Mouse (Mus musculus) bone marrow macrophage, adult 2 months (primary cell): ENCODE data around the gene Defb7. TPM values are rescaled to one million over a fixed set of nuclear protein-coding genes. Genes with fewer than 3 reads are reported as not detected.

ENCODE experiments used
- H3K27ac ChIP-seq: 2 replicates; pipeline ENCODE4 v1.5.1; 2012; ENCODE audit warnings: low read depth, low read length; ENCODE audit not compliant: insufficient read depth
- H3K4me1 ChIP-seq: 2 replicates; pipeline ENCODE4 v1.6.1; 2012; ENCODE audit warnings: low read length; ENCODE audit not compliant: control insufficient read depth, insufficient read depth
- H3K4me3 ChIP-seq: 2 replicates; pipeline ENCODE4 v1.5.1; 2012; ENCODE audit warnings: mild to moderate bottlenecking, low read length, moderate library complexity; ENCODE audit not compliant: insufficient read depth
- CTCF ChIP-seq: IDR thresholded peaks from 2 replicates; pipeline ENCODE4 v1.5.1; 2012; ENCODE audit warnings: low read depth, mild to moderate bottlenecking, low read length, moderate library complexity
- POLR2A ChIP-seq: IDR thresholded peaks from 2 replicates; pipeline ENCODE4 v1.6.1; 2012; ENCODE audit warnings: mild to moderate bottlenecking, low read depth, low read length, borderline replicate concordance
- polyA plus RNA-seq: library from polyadenylated mRNA; stranded (reverse); fragments of >200 nt; gene quantifications from 2 replicates; pipeline ENCODE4 v1.2.4, GENCODE M21; 2012; ENCODE audit not compliant: missing spikeins, insufficient read depth, insufficient read length

The Defb7 gene
- polyA plus RNA-seq = not detected in 2 replicates

DNA sequence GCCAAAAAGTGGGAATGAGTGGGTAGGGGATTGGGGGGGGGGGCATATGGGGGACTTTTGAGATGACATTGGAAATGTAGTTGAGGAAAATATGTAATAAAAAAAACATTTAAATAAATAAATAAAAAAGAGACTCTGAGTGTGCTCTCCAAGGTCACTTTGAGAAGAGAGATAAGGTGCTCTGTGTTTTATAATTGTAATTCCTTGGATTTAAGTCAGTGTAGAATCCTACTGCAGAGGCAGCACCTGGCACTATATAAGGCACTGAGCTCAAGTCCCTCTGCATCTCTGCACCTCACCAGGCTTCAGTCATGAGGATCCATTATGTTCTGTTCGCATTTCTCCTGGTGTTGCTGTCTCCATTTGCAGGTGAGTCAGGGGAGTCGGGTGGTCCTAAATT, at the start of gene Defb7:
Defb7 (plus strand) TSS at position 301 of the 400 bp plus-strand sequence.
- Histone ChIP-seq H3K4me3 (no peak within 1 kb of the TSS), H3K27ac (no peak within 1 kb of the TSS), H3K4me1 (no peaks in the 10 kb centered on the region)
- no peak for TF ChIP-seq POLR2A
- no peak for TF ChIP-seq CTCF

- Histone ChIP-seq H3K4me1 (no peaks in the 10 kb centered on the region), H3K27ac (no peak overlapping the region), H3K4me3 (no peak overlapping the region)
- TF ChIP-seq CTCF (no peak), POLR2A (no peak)
These were observed 48.5 kb upstream of the Defb7 start for GRCm38 (mm10) chr8:19446378-19446777.

DNA sequence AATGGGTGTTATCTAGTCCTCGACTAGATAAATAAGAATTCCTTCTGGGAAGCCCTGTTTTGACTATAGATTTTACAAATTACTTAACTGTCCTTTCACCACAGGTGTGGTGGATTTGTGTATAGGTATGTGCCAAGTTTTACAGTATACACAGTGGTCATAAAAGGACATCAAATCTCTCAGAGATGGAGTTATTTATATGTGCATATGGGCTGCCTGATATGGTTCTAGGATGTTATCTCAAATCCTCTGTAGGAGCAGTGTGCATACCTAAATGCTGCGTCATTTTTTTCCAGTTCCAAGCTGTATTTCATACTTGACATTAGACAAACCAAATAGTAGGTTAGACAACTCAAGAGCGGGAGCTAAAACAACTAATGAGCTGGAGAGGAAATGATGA, 33.5 kb upstream of the Defb7 start:
- TF ChIP-seq CTCF (no peak), POLR2A (no peak)
- Histone ChIP-seq H3K27ac (no peak overlapping the region), H3K4me3 (no peak overlapping the region), H3K4me1 (no peaks in the 10 kb centered on the region)

- H3K4me3 ChIP-seq = no peak overlapping the region
- no peak overlapping the region for H3K27ac ChIP-seq
- TF ChIP-seq POLR2A (no peak), CTCF (no peak)
- H3K4me1 ChIP-seq = no peaks in the 10 kb centered on the region
These were observed 25.9 kb upstream of the Defb7 start for GRCm38 (mm10) chr8:19469026-19469425.

DNA sequence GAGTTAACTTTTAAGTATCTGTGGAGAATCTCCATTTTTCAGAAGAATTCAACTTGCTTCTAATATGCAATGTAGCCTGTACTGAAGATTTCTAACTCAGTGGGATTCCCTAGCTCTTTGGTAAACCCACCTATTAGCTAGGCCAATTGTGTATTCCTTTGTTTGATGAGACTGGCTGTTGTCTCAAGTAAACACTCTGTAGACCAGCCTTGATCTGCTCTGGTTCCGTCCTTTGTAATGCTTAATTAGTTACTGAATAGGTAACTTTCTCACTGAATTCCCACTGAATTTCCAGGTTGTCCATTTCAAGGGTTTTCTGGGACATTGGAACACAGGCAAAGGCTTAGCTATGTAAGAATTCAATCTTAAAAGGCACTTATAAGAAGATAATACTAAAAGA, 5.6 kb downstream of the Defb7 start:
- no peaks in the 10 kb centered on the region for H3K4me1 ChIP-seq
- no peak overlapping the region for H3K27ac ChIP-seq
- TF ChIP-seq CTCF (no peak), POLR2A (no peak)
- no peak overlapping the region for H3K4me3 ChIP-seq

GRCm38 (mm10) chr8:19535195-19535829, 40.4 kb downstream of the Defb7 start:
- Histone ChIP-seq H3K4me1 (no peaks in the 10 kb centered on the region), H3K4me3 (no peak overlapping the region), H3K27ac (no peak overlapping the region)
- TF ChIP-seq POLR2A (no peak), CTCF (no peak)

DNA sequence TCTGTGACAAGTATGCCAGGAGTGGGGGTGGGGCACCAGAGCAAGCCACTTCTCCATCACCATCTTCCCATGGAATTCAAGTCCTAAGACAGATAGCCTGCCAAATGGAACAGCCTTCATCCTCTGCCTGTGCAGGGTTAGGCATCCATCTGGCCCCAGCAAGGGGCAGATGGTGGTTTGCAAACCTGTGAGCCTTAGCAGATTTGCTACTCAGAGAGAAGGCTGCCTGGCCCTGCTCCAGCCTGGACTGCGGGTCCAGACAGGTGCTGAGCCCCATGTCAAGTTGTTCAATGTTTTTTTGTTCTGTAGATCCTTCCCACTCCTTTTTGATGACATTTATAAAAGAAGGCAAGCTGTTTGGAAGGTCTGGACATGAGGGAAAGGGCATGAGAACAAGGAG, 45.5 kb downstream of the Defb7 start:
- H3K27ac ChIP-seq = no peak overlapping the region
- H3K4me3 ChIP-seq = no peak overlapping the region
- H3K4me1 ChIP-seq = no peaks in the 10 kb centered on the region
- TF ChIP-seq CTCF (no peak), POLR2A (no peak)

Other genes starting within 250 kb of the Defb7 start
- gene Defb5, start 247.5 kb upstream of the Defb7 start, polyA plus RNA-seq = not detected in 2 replicates
- gene Defb3, start 201.7 kb upstream of the Defb7 start, polyA plus RNA-seq = not detected in 2 replicates
- not detected in 2 replicates for gene Defb8, start 47.5 kb upstream of the Defb7 start, polyA plus RNA-seq
- not detected in 2 replicates for gene 4930467E23Rik, start 234.5 kb downstream of the Defb7 start, polyA plus RNA-seq